Mouse (Mus musculus) liver, embryonic 14.5 days (tissue): ENCODE measurements around the gene Shmt1.

Experiments used
- CTCF ChIP-seq: IDR thresholded peaks from 2 replicates; pipeline ENCODE4 v1.5.1; 2016; ENCODE audit warnings: antibody characterized with exemption, low read depth, control low read depth
- EP300 ChIP-seq: IDR thresholded peaks from 2 replicates; pipeline ENCODE4 v1.6.1; 2016; ENCODE audit warnings: antibody characterized with exemption, low read depth

DNA sequence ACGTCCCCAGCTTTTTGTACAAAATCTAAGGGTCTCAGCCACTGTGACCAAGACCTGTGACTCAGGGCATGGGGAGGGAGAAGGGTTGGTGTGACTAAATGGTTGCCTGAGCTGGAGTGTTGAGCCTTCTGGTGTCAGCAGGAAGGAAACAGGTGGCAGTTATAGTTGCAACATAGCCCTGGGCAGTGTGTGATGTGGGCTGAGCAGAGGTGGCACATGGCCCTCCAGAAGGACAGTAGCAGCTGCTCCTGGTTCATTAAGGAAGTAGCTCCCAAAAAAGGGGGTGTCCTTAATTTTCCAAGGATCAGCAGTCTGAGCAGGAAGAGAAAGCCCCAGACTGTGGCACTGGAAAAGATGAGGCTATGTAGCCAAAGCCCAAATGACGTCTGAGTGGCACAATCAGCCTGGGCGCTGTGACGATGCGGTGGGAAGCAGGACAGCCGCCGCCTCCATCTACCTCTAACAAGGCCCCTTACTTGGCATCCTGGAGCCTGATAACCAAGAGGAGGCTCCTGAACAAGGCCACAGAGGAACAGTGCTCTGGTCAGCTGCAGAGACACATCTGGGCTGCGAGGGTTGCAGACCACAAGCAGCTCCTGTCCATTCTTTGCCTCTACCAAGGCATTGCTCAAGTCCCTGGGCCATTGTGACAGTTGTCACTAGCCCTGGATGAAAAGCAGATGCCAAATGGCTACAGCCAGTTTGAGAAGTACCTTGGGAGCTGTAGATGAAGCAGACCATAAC lies 27.2 kb downstream of the Shmt1 start:
- TF ChIP-seq CTCF, result no peak
- no peak for TF ChIP-seq EP300
